Mouse (Mus musculus) lung, adult 2 months (tissue): Measurements from ENCODE around the gene Tuba3a.

ENCODE experiments used
- CTCF ChIP-seq: fragments of 200-500 bp; IDR thresholded peaks from 2 replicates; pipeline ENCODE4 v1.5.1; 2011; ENCODE audit warnings: mild to moderate bottlenecking, low read length, control low read depth; ENCODE audit not compliant: insufficient read depth
- POLR2A ChIP-seq: fragments of 200-500 bp; IDR thresholded peaks from 2 replicates; pipeline ENCODE4 v1.6.1; 2011; ENCODE audit warnings: low read depth, mild to moderate bottlenecking, control low read depth, low read length, borderline replicate concordance; ENCODE audit errors: extremely low read depth

DNA sequence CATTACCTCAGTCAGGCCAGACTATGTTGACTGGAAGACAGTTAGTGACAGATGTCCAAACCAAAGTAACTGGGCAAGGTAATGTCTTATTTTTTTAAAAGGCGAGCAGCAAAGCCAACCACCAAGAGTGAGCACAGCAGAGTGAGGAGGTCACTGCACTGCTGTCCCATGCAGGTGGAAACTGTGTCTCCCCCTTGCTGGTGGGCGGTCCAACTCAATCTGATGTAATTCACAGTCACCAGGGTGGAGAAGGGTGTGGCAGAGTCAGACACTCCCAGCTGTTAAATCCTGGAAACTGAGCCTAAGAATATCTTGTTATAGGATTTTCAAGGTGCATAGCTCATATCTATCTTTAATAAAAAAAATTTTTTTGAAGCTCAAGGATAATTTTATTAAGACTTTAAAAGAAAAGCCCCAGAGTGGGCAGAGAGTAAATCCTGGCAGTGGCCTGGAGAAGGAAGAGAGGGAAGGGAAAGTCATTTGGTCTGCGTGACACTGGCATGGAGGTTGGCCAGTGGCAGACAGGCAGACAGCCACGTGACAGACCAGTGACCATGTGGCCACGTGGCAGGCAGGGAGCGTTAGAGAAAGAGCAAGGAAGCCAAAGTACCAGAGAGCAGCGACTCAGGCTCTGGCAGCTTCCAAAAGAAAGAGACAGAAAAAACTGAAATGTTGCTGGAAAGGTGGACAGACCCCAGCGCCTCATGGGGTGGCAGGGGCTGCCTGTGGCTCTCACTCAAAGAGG lies 29.4 kb downstream of the Tuba3a start:
- TF ChIP-seq CTCF (no peak), POLR2A (no peak)
